Mouse (Mus musculus) small intestine, adult 2 months (tissue): ENCODE data around the gene Ip6k3.

Source experiments
- CTCF ChIP-seq: fragments of 200-500 bp; IDR thresholded peaks from 2 replicates; pipeline ENCODE4 v1.5.1; 2012; ENCODE audit warnings: low read depth, mild to moderate bottlenecking, control low read depth, inconsistent platforms, low read length, moderate library complexity, mixed read lengths; ENCODE audit not compliant: insufficient replicate concordance, insufficient read length; ENCODE audit errors: extremely low read depth
- POLR2A ChIP-seq: fragments of 200-500 bp; IDR thresholded peaks from 2 replicates; pipeline ENCODE4 v1.6.1; 2012; ENCODE audit warnings: low read depth, mild to moderate bottlenecking, control low read depth, inconsistent platforms, low read length, moderate library complexity

DNA sequence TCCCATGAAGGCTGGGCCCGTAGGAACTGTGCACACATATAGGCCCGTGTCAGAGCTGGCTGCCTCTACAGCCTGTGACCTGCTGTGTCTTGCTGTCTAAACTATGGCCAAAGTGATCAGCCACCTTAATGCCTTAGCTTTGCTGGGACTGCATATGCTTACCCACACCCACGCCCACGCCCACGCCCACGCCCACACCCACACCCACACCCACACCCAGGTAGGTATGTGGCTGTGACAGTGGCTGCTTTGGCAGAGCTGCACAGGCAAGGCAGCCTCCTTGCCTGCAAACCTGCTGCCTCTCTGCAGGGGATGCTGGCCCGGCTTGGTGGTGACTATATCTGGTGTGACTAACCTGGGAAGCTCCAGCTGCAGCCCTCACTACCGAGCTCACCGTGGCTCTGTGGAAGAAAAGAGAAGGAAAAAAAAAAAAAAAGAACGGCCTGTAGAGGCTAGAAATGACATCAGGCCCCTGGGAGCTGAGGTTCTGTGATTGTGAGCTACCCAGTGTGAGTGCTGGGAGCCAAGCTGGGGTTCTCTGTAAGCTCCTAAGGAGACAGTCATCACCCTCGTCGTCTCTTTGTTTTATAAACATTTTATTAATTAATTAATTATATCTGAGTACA lies 16.2 kb upstream of the Ip6k3 start:
- TF ChIP-seq CTCF, result no peak
- no peak for TF ChIP-seq POLR2A
